Mouse (Mus musculus) forebrain, embryonic 10.5 days (tissue): ENCODE measurements around the gene Pop4. TPM values are rescaled to one million over a fixed set of nuclear protein-coding genes. Genes with fewer than 3 reads are reported as not detected.
"Not testable (repeated sequence)": the region's sequence is repeated elsewhere in the genome, so short reads cannot be mapped to it uniquely, and the experiment has no call there.

Source experiments
- DNase-seq: peaks from one replicate; pipeline ENCODE4 v3.0.0-alpha.2; 2017; ENCODE audit warnings: low spot score; ENCODE audit errors: extremely low spot score
- H3K27ac ChIP-seq: fragments of 300-500 bp; sonication (generic); 2 replicates; pipeline ENCODE4 v1.5.1; 2016; ENCODE audit warnings: mild to moderate bottlenecking
- H3K27me3 ChIP-seq: fragments of 300-500 bp; sonication (generic); 2 replicates; pipeline ENCODE4 v1.6.1; 2016; ENCODE audit warnings: mild to moderate bottlenecking; ENCODE audit not compliant: poor library complexity, severe bottlenecking
- H3K36me3 ChIP-seq: fragments of 300-500 bp; sonication (generic); replicated peaks from 2 replicates; pipeline ENCODE4 v1.6.1; 2016; ENCODE audit warnings: mild to moderate bottlenecking, moderate library complexity
- H3K4me1 ChIP-seq: fragments of 300-500 bp; sonication (generic); 2 replicates; pipeline ENCODE4 v1.6.1; 2016
- H3K4me3 ChIP-seq: fragments of 300-500 bp; sonication (generic); 2 replicates; pipeline ENCODE4 v1.5.1; 2016; ENCODE audit warnings: mild to moderate bottlenecking, moderate library complexity
- H3K9me3 ChIP-seq: fragments of 300-500 bp; sonication (generic); 2 replicates; pipeline ENCODE4 v1.6.1; 2016; ENCODE audit warnings: mild to moderate bottlenecking, moderate library complexity
- WGBS: fragments of 180-500 bp; shearing (Covaris S2); methylation state at CpG from one replicate; pipeline ENCODE4 v1.1.7; 2016; 5-methylcytosine and 5-hydroxymethylcytosine counted together
- polyA plus RNA-seq: library from polyadenylated mRNA; unstranded; fragments of >200 nt; fragmentation: Nextera tagmentation; extraction: Ambion mirVana; gene quantifications from 2 replicates; pipeline ENCODE4 v1.2.1, GENCODE M21; 2016

The Pop4 gene
- polyA plus RNA-seq: 92.0 and 98.3 TPM in 2 replicates

DNA sequence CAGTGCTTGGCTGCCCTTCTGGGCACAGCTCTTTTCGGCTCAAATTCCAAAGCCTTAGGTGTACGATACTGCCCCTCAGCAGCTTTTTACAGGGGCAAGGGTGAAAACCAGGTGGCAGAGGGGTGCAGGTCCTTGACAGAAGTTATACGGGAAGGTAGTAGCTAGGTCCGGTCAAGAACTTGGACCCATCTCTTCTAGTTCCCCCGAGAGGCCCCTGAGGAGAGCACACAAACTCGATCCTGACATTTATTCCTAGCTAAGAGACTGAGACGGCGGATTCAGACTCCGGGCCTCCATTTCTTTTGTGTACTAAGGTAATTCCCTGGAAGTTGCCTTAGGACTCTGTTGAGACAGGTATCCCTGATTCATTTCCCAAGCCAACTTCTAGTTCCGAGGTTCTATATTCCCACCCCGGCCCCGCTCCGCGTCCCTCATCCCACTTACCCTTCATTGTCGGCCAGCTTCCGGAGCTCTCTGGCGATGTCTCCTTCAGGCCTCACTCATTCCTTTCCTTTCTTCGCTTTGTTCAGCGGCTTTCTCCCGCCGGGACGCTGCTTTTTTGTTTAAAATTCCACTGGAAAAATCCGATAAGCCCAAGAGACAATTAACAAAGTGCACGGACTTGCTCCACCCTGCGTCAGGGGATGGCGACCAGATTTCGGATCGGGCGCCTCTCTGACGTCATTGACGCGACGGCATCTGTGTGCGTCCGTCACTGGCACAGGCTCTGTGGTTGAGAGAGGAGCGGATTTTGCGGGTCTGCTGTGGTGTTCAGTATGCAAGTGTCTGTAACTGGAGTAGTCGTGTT, at the start of gene Pop4:
Gene Pop4 (minus strand): TSS at position 721 of the 808 bp plus-strand sequence.
- Histone ChIP-seq H3K27ac (peak within 1 kb of the TSS; percentile 90), H3K9me3 (no peaks in the 10 kb centered on the region), H3K36me3 (peaks cover 29% of the 10 kb centered on the region), H3K4me1 (peaks cover 18% of the 10 kb centered on the region), H3K4me3 (peak within 1 kb of the TSS; percentile 82), H3K27me3 (no peaks in the 10 kb centered on the region)
- peak; percentile 92 for DNase-seq
- under 1% methylated on average over 38 of the region's 38 CpGs for WGBS

DNA sequence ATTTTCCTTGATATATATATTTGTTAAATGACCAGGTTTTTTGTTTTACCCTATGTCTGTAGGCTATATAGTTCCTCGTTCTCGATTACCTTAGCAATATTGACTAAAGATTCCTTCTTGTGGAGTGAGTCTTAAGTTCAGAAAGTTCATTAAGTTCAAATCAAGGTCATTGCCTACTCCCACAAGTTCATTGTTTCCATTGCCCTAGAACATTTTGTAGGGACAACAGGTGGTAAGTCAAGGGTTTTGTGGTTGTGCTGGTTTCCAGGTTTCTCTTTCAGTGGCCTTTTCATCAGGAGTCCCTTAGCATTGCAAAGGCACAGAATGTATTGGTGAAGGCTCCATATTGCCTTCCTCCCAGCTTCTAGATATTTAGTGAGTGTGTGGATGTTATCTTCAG, 49.4 kb upstream of the Pop4 start:
- H3K27me3 ChIP-seq: no peaks in the 10 kb centered on the region
- no peaks in the 10 kb centered on the region for H3K36me3 ChIP-seq
- whole genome bisulfite sequencing: 88% methylated on average over 2 of the region's 2 CpGs
- peaks cover 3% of the 10 kb centered on the region; the same call in 1 of the 2 replicates for H3K9me3 ChIP-seq
- no peak for DNase-seq
- no peak overlapping the region for H3K4me3 ChIP-seq
- no peaks in the 10 kb centered on the region for H3K4me1 ChIP-seq
- H3K27ac ChIP-seq: no peak overlapping the region

- H3K27ac ChIP-seq, H3K9me3 ChIP-seq, H3K36me3 ChIP-seq, DNase-seq, H3K27me3 ChIP-seq, H3K4me1 ChIP-seq, H3K4me3 ChIP-seq: not testable (repeated sequence)
- WGBS: 26% methylated on average over 4 of the region's 4 CpGs
Measured at GRCm38 (mm10) chr7:38282192-38282591, 11.0 kb upstream of the Pop4 start.

DNA sequence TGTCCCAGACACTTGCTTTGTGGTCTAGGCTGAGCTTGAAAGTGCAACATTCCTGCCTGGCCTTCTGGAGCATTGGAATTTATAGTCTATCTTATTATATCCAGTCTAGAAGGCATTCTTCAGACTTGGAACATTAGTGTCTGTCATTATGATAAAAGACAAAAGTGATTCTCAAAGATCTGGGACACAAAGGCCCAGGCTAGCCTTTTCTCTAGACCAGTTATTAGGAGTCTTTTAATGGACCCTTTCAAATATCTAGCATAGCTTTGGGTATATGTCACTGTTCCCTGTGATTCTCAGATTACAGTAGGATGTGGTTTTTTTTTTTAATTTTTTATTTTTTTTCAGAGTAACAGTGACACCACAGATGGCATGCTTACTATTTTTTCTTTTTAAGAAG, 1.3 kb upstream of the Pop4 start:
- Histone ChIP-seq H3K4me3 (no peak overlapping the region), H3K27ac (no peak overlapping the region), H3K4me1 (peaks cover 18% of the 10 kb centered on the region), H3K27me3 (no peaks in the 10 kb centered on the region), H3K9me3 (no peaks in the 10 kb centered on the region), H3K36me3 (peaks cover 12% of the 10 kb centered on the region)
- no peak for DNase-seq

DNA sequence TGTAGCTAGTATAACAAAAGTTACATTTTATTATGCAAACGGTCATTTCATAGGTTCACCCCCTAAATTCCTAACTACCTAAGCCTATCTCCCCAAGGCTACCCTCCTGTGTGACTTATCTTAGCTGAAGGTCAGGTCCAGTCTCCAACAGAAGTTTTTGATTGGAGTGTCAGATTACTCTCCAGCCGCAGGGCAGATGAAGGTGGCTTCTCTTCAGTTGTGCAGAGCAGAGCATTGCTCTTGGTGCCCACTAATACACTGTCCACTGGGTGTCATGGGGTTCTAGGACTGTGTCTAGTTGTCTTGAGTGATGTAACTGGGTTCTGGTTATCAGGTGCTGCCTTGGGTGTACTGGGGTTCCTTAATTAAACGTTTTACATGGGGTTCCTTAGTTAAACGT, 636 bp upstream of the Pop4 start:
- WGBS: 18% methylated on average over 4 of the region's 4 CpGs
- H3K4me3 ChIP-seq: peak overlapping the region; percentile 82
- no peaks in the 10 kb centered on the region for H3K9me3 ChIP-seq
- DNase-seq: no peak
- peaks cover 18% of the 10 kb centered on the region for H3K4me1 ChIP-seq
- H3K36me3 ChIP-seq: peaks cover 19% of the 10 kb centered on the region
- no peaks in the 10 kb centered on the region for H3K27me3 ChIP-seq
- H3K27ac ChIP-seq: peak overlapping the region; percentile 90

DNA sequence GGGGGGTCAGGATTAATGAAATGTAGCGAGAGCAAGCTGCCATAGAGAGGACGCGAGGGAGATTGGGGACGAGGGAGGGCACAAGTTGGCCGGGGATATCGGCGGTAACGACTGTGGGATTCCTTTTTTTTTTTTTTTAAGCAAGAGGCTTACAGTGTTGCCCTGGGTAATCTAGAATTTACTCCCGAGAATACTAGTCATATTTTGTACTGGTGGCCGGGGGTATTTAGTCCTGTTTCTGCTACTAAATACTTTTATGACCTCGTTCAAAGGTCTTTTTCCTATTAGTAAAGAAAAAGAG, 238 bp upstream of the Pop4 start:
- Histone ChIP-seq H3K9me3 (no peaks in the 10 kb centered on the region), H3K4me1 (peaks cover 18% of the 10 kb centered on the region), H3K27me3 (no peaks in the 10 kb centered on the region), H3K36me3 (peaks cover 23% of the 10 kb centered on the region), H3K4me3 (peak overlapping the region; percentile 82), H3K27ac (peak overlapping the region; percentile 90)
- no peak for DNase-seq
- under 1% methylated on average over 11 of the region's 11 CpGs for WGBS

GRCm38 (mm10) chr7:38267006-38267680, 4.1 kb downstream of the Pop4 start:
- DNase-seq: peak; percentile 41
- Histone ChIP-seq H3K4me3 (no peak overlapping the region), H3K9me3 (no peaks in the 10 kb centered on the region), H3K27ac (no peak overlapping the region), H3K36me3 (peaks cover 66% of the 10 kb centered on the region), H3K27me3 (no peaks in the 10 kb centered on the region), H3K4me1 (peaks cover 18% of the 10 kb centered on the region)
- 91% methylated on average over 8 of the region's 8 CpGs for WGBS

GRCm38 (mm10) chr7:38262406-38262805, 8.8 kb downstream of the Pop4 start:
- Histone ChIP-seq H3K9me3 (no peaks in the 10 kb centered on the region), H3K27me3 (no peaks in the 10 kb centered on the region), H3K4me1 (no peaks in the 10 kb centered on the region), H3K36me3 (peaks cover 70% of the 10 kb centered on the region), H3K27ac (no peak overlapping the region), H3K4me3 (no peak overlapping the region)
- WGBS: 94% methylated on average over 5 of the region's 5 CpGs
- no peak for DNase-seq

DNA sequence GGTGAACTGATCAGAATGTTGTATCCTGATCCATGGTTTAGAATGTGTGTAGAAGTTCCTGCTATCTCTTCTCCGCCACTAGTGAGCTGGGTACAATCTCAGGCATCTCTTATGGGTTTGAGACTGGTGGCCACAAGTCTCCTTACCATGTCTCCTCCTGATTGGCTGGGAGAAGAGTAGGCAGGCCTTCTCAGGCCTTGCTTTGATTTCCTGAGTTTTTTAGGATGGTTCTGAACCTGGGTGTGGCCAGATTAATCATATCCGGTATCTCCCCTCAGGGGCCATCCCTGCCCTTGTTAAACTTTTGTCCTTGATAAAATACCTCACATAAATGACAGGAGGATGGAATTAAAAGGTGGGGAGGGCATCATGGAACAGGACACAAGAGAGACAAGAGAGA, 11.6 kb downstream of the Pop4 start:
- no peak overlapping the region for H3K4me3 ChIP-seq
- no peaks in the 10 kb centered on the region for H3K9me3 ChIP-seq
- H3K27ac ChIP-seq: no peak overlapping the region
- H3K36me3 ChIP-seq: peaks cover 42% of the 10 kb centered on the region
- 91% methylated on average over 2 of the region's 2 CpGs for WGBS
- DNase-seq: no peak
- no peaks in the 10 kb centered on the region for H3K27me3 ChIP-seq
- no peaks in the 10 kb centered on the region for H3K4me1 ChIP-seq

GRCm38 (mm10) chr7:38253441-38253840, 17.8 kb downstream of the Pop4 start:
- H3K4me1 ChIP-seq: no peaks in the 10 kb centered on the region
- no peaks in the 10 kb centered on the region for H3K27me3 ChIP-seq
- DNase-seq: no peak

DNA sequence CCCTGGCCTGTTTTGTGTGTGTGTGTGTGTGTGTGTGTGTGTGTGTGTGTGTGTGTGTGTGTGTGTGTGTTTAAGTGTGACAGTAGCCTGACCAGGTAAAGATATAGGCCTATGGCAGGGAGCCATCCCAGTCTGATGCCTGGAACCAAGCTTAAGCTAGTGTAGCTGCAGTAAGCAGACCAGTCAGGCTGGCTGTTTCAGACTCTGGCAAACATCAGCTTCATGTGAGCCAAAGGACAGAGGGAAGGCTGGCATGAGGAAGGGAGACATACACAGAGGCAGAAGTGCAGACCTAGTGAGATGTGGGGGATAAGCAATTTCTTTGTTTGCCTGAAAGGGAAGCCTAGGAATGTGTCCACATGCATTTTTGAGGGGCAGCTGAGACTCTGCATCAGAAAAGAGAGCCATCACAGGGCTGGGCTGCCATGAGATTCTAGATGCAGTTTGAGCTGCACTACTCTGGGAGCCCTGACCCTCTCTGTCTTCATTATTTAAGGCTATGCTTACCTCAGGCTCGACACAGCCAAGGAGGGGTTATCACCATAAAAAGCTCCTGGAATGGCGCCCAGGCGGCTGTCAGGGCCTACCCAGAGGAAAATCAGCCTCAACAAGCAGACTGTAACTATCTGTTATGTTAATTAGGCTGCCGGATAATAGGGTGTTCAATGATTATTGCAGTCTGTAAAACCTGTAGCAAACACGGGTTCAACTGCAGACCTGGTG, 19.6 kb downstream of the Pop4 start:
- H3K36me3 ChIP-seq: no peaks in the 10 kb centered on the region
- no peak overlapping the region for H3K4me3 ChIP-seq
- no peak overlapping the region for H3K27ac ChIP-seq
- DNase-seq: no peak
- no peaks in the 10 kb centered on the region for H3K9me3 ChIP-seq
- WGBS: 76% methylated on average over 5 of the region's 5 CpGs
- no peaks in the 10 kb centered on the region for H3K27me3 ChIP-seq
- no peaks in the 10 kb centered on the region for H3K4me1 ChIP-seq

More at GRCm38 (mm10) chr7:38253441-38253840, 17.8 kb downstream of the Pop4 start:
- no peak overlapping the region for H3K27ac ChIP-seq
- H3K9me3 ChIP-seq: no peaks in the 10 kb centered on the region
- H3K36me3 ChIP-seq: no peaks in the 10 kb centered on the region
- no peak overlapping the region for H3K4me3 ChIP-seq

DNA sequence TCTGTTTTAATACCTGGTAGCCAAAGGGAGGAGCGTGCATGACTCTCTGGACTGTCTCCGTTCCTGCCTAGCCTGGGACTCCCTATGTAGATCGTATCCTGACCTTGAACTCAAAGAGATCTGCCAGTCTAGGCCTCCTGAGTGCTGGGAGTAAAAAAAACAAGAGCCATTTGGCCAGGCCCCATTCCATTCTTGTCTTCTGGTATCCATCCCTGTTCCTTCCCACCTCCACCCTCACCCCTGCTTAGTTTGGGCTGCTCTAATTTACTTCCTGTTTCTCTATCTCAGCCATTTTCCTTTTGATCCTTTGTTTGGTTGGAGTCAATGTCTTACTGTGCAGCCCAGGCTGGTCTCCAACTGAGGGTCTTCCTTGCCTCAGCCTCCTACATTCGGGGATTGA, 28.8 kb downstream of the Pop4 start:
- DNase-seq: no peak
- H3K9me3 ChIP-seq: no peaks in the 10 kb centered on the region
- WGBS: 86% methylated on average over 4 of the region's 4 CpGs

DNA sequence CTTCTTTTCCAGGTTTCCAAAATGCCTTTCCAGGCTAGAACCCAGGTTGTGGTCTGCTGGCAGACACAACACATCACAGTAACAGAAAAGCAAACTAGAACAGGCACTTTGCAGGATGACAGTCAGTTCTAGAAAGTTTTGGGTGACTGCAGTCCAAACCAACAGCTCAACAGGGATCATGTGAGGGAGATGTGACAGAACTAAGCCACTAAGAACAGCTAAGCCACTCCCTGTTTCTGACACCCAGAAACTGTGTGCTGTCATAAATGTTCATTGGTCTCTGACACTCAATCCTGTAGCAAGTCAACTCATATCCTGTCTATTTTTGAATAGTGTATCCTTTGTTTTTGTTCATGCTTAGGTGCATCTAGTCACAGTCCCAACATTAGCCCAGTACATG, 34.1 kb downstream of the Pop4 start:
- no peaks in the 10 kb centered on the region for H3K9me3 ChIP-seq
- no peaks in the 10 kb centered on the region for H3K4me1 ChIP-seq
- no peaks in the 10 kb centered on the region for H3K36me3 ChIP-seq
- DNase-seq: no peak
- no peak overlapping the region for H3K27ac ChIP-seq
- no peaks in the 10 kb centered on the region for H3K27me3 ChIP-seq
- H3K4me3 ChIP-seq: no peak overlapping the region

More for the DNA sequence above, 28.8 kb downstream of the Pop4 start:
- Histone ChIP-seq H3K4me3 (no peak overlapping the region), H3K4me1 (no peaks in the 10 kb centered on the region), H3K36me3 (no peaks in the 10 kb centered on the region), H3K27ac (no peak overlapping the region), H3K27me3 (no peaks in the 10 kb centered on the region)
